Mouse (Mus musculus) adrenal gland, adult (tissue): ENCODE measurements around the gene Plxnc1.
A peak's percentile ranks its signal among the peaks of the same experiment; 100 is the strongest.

ENCODE experiments used
- DNase-seq, 2 experiments: peaks; one replicate each; pipeline ENCODE4 v3.0.0; 2022 to 2023; ENCODE audit warnings: low spot score in 1 of 2; ENCODE audit not compliant: inconsistent age in 2 of 2

Plxnc1 gene

GRCm38 (mm10) chr10:94957705-94958104 lies 13.1 kb upstream of the Plxnc1 start:
- no peak for DNase-seq

- DNase-seq = no peak
Observed at GRCm38 (mm10) chr10:94947915-94948675, 3.5 kb upstream of the Plxnc1 start.

GRCm38 (mm10) chr10:94947386-94947785 lies 2.8 kb upstream of the Plxnc1 start:
- DNase-seq = no peak

DNA sequence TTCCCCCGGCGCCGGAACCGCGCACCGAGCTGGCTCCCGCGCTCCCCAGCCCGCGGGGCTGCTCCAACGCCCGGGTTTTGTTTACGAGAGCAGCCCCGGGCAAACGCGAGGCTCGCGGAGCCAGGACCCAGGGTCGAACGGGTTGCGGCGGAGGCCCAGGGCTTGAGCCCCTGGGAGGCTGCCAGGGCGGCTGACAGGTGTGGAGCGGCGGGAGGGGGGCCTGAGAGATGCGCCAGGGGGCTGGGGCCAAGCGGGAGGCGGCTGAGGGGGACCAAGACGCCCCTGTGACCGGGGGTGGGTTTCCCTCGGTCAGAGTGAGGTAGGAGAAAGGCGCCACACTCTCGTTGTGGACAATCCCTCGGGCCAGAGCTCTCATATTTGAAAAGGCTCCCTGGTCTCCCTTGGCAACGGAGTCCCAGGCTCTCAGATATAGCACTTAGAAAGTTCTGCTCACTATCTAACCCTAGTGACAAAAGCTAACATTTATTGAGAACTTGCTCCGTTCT lies 624 bp upstream of the Plxnc1 start:
- peak; percentile 27 to 65 for DNase-seq

- DNase-seq = peak in 1 of 2 experiments; percentile 62
Observed at GRCm38 (mm10) chr10:94943846-94944690, 567 bp downstream of the Plxnc1 start.

GRCm38 (mm10) chr10:94943401-94943845 lies 1.2 kb downstream of the Plxnc1 start:
- peak; percentile 55 to 60 for DNase-seq

GRCm38 (mm10) chr10:94942449-94943041 lies 2.1 kb downstream of the Plxnc1 start:
- DNase-seq = peak in 1 of 2 experiments; percentile 45

- no peak for DNase-seq
Observed at GRCm38 (mm10) chr10:94941551-94941950, 3.1 kb downstream of the Plxnc1 start.

- no peak for DNase-seq
Observed at GRCm38 (mm10) chr10:94940786-94941185, 3.8 kb downstream of the Plxnc1 start.

DNA sequence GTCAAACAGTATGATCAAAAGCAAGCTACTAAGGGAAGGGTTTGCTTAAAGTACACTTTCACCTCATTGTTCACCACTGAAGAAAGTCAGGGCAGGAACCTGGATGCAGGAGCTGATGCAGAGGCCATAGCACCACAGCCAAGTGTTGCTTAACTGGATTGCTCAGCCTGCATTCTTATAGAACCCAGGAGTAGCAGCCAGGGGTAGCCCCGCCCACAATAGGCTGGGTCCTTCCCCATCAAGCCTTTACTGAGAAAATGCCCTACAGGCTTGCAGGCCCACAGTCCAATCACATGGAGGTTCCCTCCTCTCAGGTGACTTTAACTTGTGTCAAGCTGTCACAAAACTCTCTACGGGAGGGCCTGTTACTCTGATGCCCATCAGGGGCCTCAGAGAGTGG lies 4.6 kb downstream of the Plxnc1 start:
- no peak for DNase-seq

- no peak for DNase-seq
Observed at GRCm38 (mm10) chr10:94938899-94939298, 5.7 kb downstream of the Plxnc1 start.

DNA sequence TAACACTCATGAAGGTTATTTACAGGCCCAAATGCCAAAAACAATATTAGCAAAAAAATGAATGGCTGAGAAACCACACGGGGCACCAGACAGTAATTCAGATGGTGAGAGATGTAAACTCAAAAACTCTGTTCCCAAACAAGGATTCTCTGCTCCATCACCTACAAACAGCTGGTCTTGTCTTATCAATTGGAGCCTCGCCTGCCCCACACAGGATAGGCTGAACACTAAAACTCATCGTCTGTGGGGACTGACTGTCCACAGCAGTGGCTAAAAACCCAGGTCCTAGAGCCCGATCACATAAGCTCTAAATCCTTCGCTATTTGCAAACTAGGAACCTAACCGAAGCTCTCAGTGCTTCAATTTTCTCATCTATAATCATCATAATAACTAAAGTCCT lies 6.3 kb downstream of the Plxnc1 start:
- DNase-seq = no peak

GRCm38 (mm10) chr10:94935270-94935669 lies 9.4 kb downstream of the Plxnc1 start:
- DNase-seq = no peak

DNA sequence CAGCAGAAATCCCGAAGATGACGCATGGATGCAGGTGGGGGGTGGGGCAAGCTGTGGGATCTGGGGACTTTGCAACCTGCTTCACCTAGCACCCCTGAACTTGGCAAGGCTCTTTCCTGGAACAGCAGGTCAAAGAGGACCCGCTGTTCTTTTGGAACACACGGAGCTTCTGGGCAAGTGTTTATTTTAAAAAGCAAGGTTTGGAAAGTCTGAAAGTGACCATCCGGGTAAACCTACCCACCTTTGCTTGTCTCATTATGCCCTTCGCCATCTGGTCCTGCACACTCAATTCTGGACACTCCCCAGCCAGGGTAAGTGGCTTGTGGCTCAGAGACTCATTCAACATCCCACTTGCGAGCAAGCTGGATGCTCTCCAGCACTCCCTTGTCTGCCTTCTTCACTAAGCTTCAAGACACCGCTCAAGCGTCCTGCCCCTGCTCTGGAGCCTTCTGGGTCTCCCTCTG lies 10.5 kb downstream of the Plxnc1 start:
- no peak for DNase-seq

DNA sequence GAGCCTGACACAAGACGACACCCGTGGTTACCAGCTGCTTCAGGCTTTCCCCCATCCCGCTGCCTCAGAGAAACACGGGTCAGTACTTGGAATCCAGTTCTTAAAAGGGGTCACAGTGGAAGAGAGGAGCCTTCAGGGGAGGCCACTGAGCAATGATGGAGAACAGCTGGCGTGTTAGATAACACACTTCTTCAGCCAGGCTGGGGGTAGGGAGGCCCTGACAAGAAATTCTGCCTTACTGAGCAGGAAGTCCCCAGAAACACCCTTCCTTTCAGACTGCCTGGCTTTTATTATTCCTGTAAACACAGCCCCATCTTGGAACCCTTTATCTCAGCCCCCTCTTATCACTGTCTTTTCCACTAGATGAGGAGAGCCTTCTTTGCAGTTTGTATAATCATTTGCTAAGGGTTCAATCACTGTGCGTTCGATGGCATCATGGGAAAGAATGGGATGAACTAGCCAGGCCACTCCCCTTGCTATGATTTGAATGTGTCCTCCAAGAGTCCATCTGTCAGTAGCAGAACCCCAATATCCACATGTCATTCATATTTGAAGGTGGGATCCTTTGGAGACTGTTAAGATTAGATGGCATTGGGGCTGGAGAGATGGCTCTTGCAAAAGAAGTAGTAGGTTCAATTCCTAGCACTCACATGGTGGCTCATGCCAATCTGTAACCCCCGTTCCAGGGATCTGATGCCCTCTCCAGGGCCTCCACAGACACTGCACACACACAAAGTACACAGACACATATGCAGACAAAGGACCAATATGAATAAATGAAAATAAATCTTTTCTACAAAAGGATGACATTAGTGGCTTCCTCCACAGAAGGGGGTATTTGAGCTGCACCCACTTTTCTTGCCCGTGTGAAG lies 12.4 kb downstream of the Plxnc1 start:
- DNase-seq = peak in 1 of 2 experiments; percentile 17

GRCm38 (mm10) chr10:94928164-94928563 lies 16.5 kb downstream of the Plxnc1 start:
- DNase-seq = no peak

DNA sequence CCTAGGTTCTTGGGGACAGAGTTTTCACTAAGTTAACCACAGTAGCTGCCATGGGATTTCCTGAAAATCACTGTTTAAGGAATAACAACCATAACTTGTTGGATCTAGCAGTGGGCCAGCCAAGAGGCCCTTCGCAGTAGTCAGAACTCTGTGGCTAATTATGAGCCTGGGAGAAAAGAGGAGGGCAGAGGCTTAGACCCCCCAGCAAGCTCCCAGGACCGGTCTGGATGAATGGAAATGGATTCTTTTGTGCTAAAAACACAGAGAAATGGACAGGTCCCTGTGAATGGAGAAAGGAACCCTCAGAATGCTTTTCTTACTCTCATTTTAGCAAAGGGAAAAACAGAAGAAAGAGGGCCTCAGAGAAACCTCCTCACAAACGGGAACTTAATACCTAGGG lies 18.3 kb downstream of the Plxnc1 start:
- DNase-seq = no peak

DNA sequence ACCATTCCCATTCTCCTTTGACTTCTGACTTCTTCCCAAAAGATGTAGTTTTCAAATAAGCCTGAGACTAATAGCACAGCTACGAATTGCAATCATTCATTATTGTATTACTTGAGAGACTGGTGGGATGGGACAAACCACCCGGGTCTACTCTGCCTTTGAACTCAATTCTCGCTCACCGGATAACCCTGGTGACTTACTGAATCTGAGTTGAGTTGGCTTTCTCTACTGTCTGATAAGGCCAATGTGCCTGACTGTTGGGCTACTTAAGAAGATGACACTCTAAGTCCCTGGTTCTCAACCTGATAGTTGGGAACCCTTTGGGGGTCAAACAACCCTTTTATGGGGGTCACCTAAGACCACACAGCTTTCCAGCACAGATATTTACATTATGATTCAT lies 19.8 kb downstream of the Plxnc1 start:
- no peak for DNase-seq

DNA sequence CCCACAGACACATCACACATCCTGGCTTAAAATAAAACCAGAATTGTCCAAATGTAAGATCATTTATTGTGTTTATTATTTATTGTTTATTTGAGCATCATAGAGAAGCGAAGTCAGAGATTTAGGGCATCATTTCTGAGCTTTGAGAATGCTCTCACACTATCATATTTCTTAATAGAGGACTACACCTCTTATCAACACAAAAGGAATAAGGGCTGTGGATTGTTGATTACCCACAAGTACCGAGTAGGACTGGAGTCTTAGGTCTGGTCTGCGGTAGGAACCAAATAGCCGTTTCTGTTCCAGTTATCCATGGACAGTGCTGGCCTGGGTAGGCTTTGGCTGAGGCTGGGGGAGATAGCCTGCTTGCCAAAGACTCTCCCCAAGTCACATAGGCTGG lies 20.2 kb downstream of the Plxnc1 start:
- DNase-seq = no peak

- peak in 1 of 2 experiments; percentile 31 for DNase-seq
Observed at GRCm38 (mm10) chr10:94923337-94923762, 21.3 kb downstream of the Plxnc1 start.
